Mouse (Mus musculus): ENCODE results near the gene Hprt. TPM values are rescaled to one million over a fixed set of nuclear protein-coding genes. Genes with fewer than 3 reads are reported as not detected.
A peak's percentile ranks its signal among the peaks of the same experiment; 100 is the strongest.

Gene Hprt
- polyA plus RNA-seq (2011; ENCODE audit: insufficient read length, low read depth, missing spikeins) = 132 and 145 TPM in 2 replicates

- Histone ChIP-seq H3K4me1 (ENCODE audit: control insufficient read depth, insufficient read depth, low read length) (no peaks in the 10 kb centered on the region), H3K27ac (ENCODE audit: insufficient read depth, low read length) (peak within 1 kb of the TSS; percentile 74), H3K4me3 (ENCODE audit: insufficient read depth, low read length) (peak within 1 kb of the TSS; percentile 63)
- TF ChIP-seq POLR2A (IDR thresholded peaks at IDR 0.05; ENCODE audit: low read depth, low read length) = peak; percentile 86
- TF ChIP-seq CTCF (IDR thresholded peaks at IDR 0.05; ENCODE audit: borderline replicate concordance, insufficient read depth, low read length) = no peak
Measured at GRCm38 (mm10) chrX:52987905-52988783, at the start of gene Hprt. Gene Hprt (plus strand): TSS chrX:52988137.

- Histone ChIP-seq H3K4me1 (ENCODE audit: control insufficient read depth, insufficient read depth, low read length) (no peaks in the 10 kb centered on the region), H3K4me3 (ENCODE audit: insufficient read depth, low read length) (no peak overlapping the region), H3K27ac (ENCODE audit: insufficient read depth, low read length) (no peak overlapping the region)
- TF ChIP-seq CTCF (IDR thresholded peaks at IDR 0.05; ENCODE audit: borderline replicate concordance, insufficient read depth, low read length) (no peak), POLR2A (IDR thresholded peaks at IDR 0.05; ENCODE audit: low read depth, low read length) (no peak)
Measured at GRCm38 (mm10) chrX:52945509-52945908, 42.4 kb upstream of the Hprt start.

GRCm38 (mm10) chrX:52949713-52950112 is 38.2 kb upstream of the Hprt start:
- H3K4me1 ChIP-seq (ENCODE audit: control insufficient read depth, insufficient read depth, low read length) = no peaks in the 10 kb centered on the region
- H3K4me3 ChIP-seq (ENCODE audit: insufficient read depth, low read length) = no peak overlapping the region
- TF ChIP-seq POLR2A (IDR thresholded peaks at IDR 0.05; ENCODE audit: low read depth, low read length) = no peak
- TF ChIP-seq CTCF (IDR thresholded peaks at IDR 0.05; ENCODE audit: borderline replicate concordance, insufficient read depth, low read length) = no peak

GRCm38 (mm10) chrX:52956942-52957341 is 31.0 kb upstream of the Hprt start:
- no peak overlapping the region for H3K4me3 ChIP-seq (ENCODE audit: insufficient read depth, low read length)
- H3K27ac ChIP-seq (ENCODE audit: insufficient read depth, low read length) = no peak overlapping the region
- TF ChIP-seq POLR2A (IDR thresholded peaks at IDR 0.05; ENCODE audit: low read depth, low read length) (no peak), CTCF (IDR thresholded peaks at IDR 0.05; ENCODE audit: borderline replicate concordance, insufficient read depth, low read length) (no peak)
- no peaks in the 10 kb centered on the region for H3K4me1 ChIP-seq (ENCODE audit: control insufficient read depth, insufficient read depth, low read length)

More at GRCm38 (mm10) chrX:52949713-52950112, 38.2 kb upstream of the Hprt start:
- H3K27ac ChIP-seq (ENCODE audit: insufficient read depth, low read length) = no peak overlapping the region

GRCm38 (mm10) chrX:52961559-52962110 is 26.3 kb upstream of the Hprt start:
- Histone ChIP-seq H3K4me3 (ENCODE audit: insufficient read depth, low read length) (no peak overlapping the region), H3K27ac (ENCODE audit: insufficient read depth, low read length) (no peak overlapping the region), H3K4me1 (ENCODE audit: control insufficient read depth, insufficient read depth, low read length) (no peaks in the 10 kb centered on the region)
- no peak for TF ChIP-seq POLR2A (IDR thresholded peaks at IDR 0.05; ENCODE audit: low read depth, low read length)
- no peak for TF ChIP-seq CTCF (IDR thresholded peaks at IDR 0.05; ENCODE audit: borderline replicate concordance, insufficient read depth, low read length)

GRCm38 (mm10) chrX:52965149-52965548 is 22.8 kb upstream of the Hprt start:
- no peak overlapping the region for H3K27ac ChIP-seq (ENCODE audit: insufficient read depth, low read length)
- no peak for TF ChIP-seq CTCF (IDR thresholded peaks at IDR 0.05; ENCODE audit: borderline replicate concordance, insufficient read depth, low read length)
- TF ChIP-seq POLR2A (IDR thresholded peaks at IDR 0.05; ENCODE audit: low read depth, low read length) = no peak
- H3K4me1 ChIP-seq (ENCODE audit: control insufficient read depth, insufficient read depth, low read length) = no peaks in the 10 kb centered on the region
- H3K4me3 ChIP-seq (ENCODE audit: insufficient read depth, low read length) = no peak overlapping the region

- Histone ChIP-seq H3K4me3 (ENCODE audit: insufficient read depth, low read length) (no peak overlapping the region), H3K4me1 (ENCODE audit: control insufficient read depth, insufficient read depth, low read length) (peaks cover 10% of the 10 kb centered on the region), H3K27ac (ENCODE audit: insufficient read depth, low read length) (peak overlapping the region; percentile 64)
- TF ChIP-seq POLR2A (IDR thresholded peaks at IDR 0.05; ENCODE audit: low read depth, low read length) (no peak), CTCF (IDR thresholded peaks at IDR 0.05; ENCODE audit: borderline replicate concordance, insufficient read depth, low read length) (no peak)
Measured at GRCm38 (mm10) chrX:52971211-52972006, 16.5 kb upstream of the Hprt start.

GRCm38 (mm10) chrX:52972129-52972528 is 15.8 kb upstream of the Hprt start:
- Histone ChIP-seq H3K4me3 (ENCODE audit: insufficient read depth, low read length) (no peak overlapping the region), H3K4me1 (ENCODE audit: control insufficient read depth, insufficient read depth, low read length) (peaks cover 10% of the 10 kb centered on the region), H3K27ac (ENCODE audit: insufficient read depth, low read length) (peak overlapping the region; percentile 40)
- TF ChIP-seq POLR2A (IDR thresholded peaks at IDR 0.05; ENCODE audit: low read depth, low read length) = no peak
- no peak for TF ChIP-seq CTCF (IDR thresholded peaks at IDR 0.05; ENCODE audit: borderline replicate concordance, insufficient read depth, low read length)

- TF ChIP-seq CTCF (IDR thresholded peaks at IDR 0.05; ENCODE audit: borderline replicate concordance, insufficient read depth, low read length) = no peak
- TF ChIP-seq POLR2A (IDR thresholded peaks at IDR 0.05; ENCODE audit: low read depth, low read length) = no peak
- no peak overlapping the region for H3K4me3 ChIP-seq (ENCODE audit: insufficient read depth, low read length)
- H3K4me1 ChIP-seq (ENCODE audit: control insufficient read depth, insufficient read depth, low read length) = peaks cover 10% of the 10 kb centered on the region
Measured at GRCm38 (mm10) chrX:52972680-52973079, 15.3 kb upstream of the Hprt start.

More at GRCm38 (mm10) chrX:52972680-52973079, 15.3 kb upstream of the Hprt start:
- H3K27ac ChIP-seq (ENCODE audit: insufficient read depth, low read length) = peak overlapping the region; percentile 40

Data from embryonic fibroblast, embryonic 13.5 days (primary cell).